ENCODE assay signal across 8 mouse cellular contexts in the genomic region with DNA sequence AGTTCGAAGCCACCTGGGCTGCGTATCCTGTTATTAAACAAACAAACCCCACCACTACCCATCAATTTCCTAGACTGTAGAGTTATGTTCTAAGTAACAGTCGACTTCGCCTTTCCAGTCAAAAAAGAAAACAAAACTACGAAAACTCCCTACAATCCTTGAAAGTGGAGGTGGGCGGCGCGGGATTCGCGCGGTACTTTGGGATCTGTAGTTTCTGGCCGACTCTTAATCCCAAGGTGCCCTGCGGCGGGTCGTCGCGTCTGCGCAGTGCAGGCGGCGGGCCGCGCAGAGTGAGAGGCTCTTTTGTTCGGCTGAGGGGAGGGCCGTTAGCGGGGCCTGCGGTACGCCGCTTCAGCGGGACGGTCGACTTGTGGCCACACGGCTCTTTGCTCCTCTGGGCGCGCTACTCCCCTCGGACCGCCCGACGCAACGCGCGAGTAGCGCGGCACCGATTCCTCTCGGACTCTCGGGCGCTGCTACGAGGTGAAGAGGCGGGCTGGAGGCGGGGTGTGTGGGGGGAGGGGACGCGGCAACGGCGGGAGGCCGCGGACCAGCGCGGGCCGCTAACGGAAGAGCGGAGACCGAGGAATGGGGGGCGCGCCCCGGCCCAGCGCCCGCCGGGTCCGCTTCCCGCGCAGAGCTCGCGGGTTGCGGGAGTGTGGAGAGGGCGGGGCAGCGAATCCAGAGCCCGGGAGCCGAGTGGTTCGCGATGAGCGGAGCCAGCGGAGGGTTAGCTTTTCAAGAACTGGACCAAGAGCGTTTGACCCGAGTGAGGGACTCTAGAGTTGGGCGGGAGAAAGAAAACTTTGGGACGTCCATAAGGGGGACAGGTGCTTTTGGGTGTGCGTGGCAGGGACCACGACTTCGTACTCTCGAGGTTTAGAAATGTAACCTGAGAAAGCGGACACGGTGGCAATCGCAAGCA. TPM values are rescaled to one million over a fixed set of nuclear protein-coding genes. Genes with fewer than 3 reads are reported as not detected.
DNase-seq lines count a peak whose midpoint lies in the region; ATAC-seq and TF ChIP-seq lines count a peak whose summit lies in the region.

Gene Cbx1 (plus strand): TSS at position 257 of the 925 bp plus-strand sequence.

- H3K4me3 ChIP-seq in embryonic facial prominence, embryonic 13.5 days, result peak within 1 kb of the TSS; percentile 92
- H3K4me3 ChIP-seq in heart, adult 2 months, result peak within 1 kb of the TSS; percentile 67
- H3K4me3 ChIP-seq in limb, embryonic 13.5 days, result peak within 1 kb of the TSS; percentile 90
- H3K4me3 ChIP-seq in midbrain, embryonic 16.5 days (ENCODE audit: low read depth, low read length), result peak within 1 kb of the TSS; percentile 98

- intact Hi-C loops in heart, adult 2 months (cut with DNase I), result loop anchor here (2.0 kb wide), 3 partner anchors 14 to 72 kb away; no protein-coding TSS in a partner anchor

- peaks cover 3% of the 10 kb centered on the region; the same call in 1 of the 2 replicates for H3K79me2 ChIP-seq in heart, adult 2 months (replicated peaks; ENCODE audit: control insufficient read depth, insufficient read depth, low read length)

- under 1% methylated on average over 92 of the region's 93 CpGs for WGBS in embryonic facial prominence, embryonic 13.5 days
- under 1% methylated on average over 91 of the region's 93 CpGs for whole genome bisulfite sequencing in heart, adult 2 months
- WGBS in limb, embryonic 13.5 days, result 1% methylated on average over 91 of the region's 93 CpGs
- 1% methylated on average over 85 of the region's 93 CpGs for WGBS in midbrain, embryonic 16.5 days

- H3K9ac ChIP-seq in embryonic facial prominence, embryonic 13.5 days, result peak within 1 kb of the TSS; percentile 95
- peak within 1 kb of the TSS; percentile 89 for H3K9ac ChIP-seq in heart, adult 2 months (ENCODE audit: low read depth, low read length)
- H3K9ac ChIP-seq in limb, embryonic 13.5 days, result peak within 1 kb of the TSS; percentile 91
- peak within 1 kb of the TSS; percentile 93 for H3K9ac ChIP-seq in midbrain, embryonic 16.5 days (ENCODE audit: low read depth, low read length)

- H3K27me3 ChIP-seq in embryonic facial prominence, embryonic 13.5 days, result no peaks in the 10 kb centered on the region
- H3K27me3 ChIP-seq in heart, adult 2 months (ENCODE audit: control insufficient read depth, insufficient read depth, low read length), result no peaks in the 10 kb centered on the region
- no peaks in the 10 kb centered on the region for H3K27me3 ChIP-seq in limb, embryonic 13.5 days
- H3K27me3 ChIP-seq in midbrain, embryonic 16.5 days (ENCODE audit: control insufficient read depth, insufficient read depth, low read depth, low read length), result no peaks in the 10 kb centered on the region

- peaks cover 32% of the 10 kb centered on the region for H3K4me1 ChIP-seq in embryonic facial prominence, embryonic 13.5 days
- peaks cover 8% of the 10 kb centered on the region for H3K4me1 ChIP-seq in heart, adult 2 months (ENCODE audit: control insufficient read depth, insufficient read depth, low read length)
- peaks cover 35% of the 10 kb centered on the region for H3K4me1 ChIP-seq in limb, embryonic 13.5 days
- H3K4me1 ChIP-seq in midbrain, embryonic 16.5 days (ENCODE audit: control insufficient read depth, insufficient read depth, low read length), result peaks cover 37% of the 10 kb centered on the region

- peak; percentile 92 for DNase-seq in 3134 (ENCODE audit: extremely low read depth, insufficient read length, low spot score)
- DNase-seq in adrenal gland, postnatal 36 days, result peak; percentile 94
- DNase-seq in heart, adult 2 months, result peak; percentile 94 to 95
- DNase-seq in kidney, adult 8-10 months, result peak; percentile 91 to 94
- DNase-seq in spleen, postnatal 10 days (ENCODE audit: low spot score in 2 of 2), result peak; percentile 90 to 92

- H3K36me3 ChIP-seq in embryonic facial prominence, embryonic 13.5 days, result no peaks in the 10 kb centered on the region; the same call in 1 of the 2 replicates
- peaks cover 15% of the 10 kb centered on the region for H3K36me3 ChIP-seq in heart, adult 2 months (ENCODE audit: control insufficient read depth, insufficient read depth, low read length)
- peaks cover 14% of the 10 kb centered on the region; the same call in 1 of the 2 replicates for H3K36me3 ChIP-seq in limb, embryonic 13.5 days
- H3K36me3 ChIP-seq in midbrain, embryonic 16.5 days (ENCODE audit: control insufficient read depth, insufficient read depth, low read length), result no peaks in the 10 kb centered on the region

- no peaks in the 10 kb centered on the region for H3K9me3 ChIP-seq in embryonic facial prominence, embryonic 13.5 days
- no peaks in the 10 kb centered on the region for H3K9me3 ChIP-seq in limb, embryonic 13.5 days
- H3K9me3 ChIP-seq in midbrain, embryonic 16.5 days (replicated peaks; ENCODE audit: control insufficient read depth, low read length, poor library complexity, severe bottlenecking), result no peaks in the 10 kb centered on the region

- no peak for TF ChIP-seq CTCF in heart, adult 2 months (IDR thresholded peaks at IDR 0.05)

- H3K4me2 ChIP-seq in embryonic facial prominence, embryonic 13.5 days, result peak within 1 kb of the TSS; percentile 94
- peak within 1 kb of the TSS; percentile 96 for H3K4me2 ChIP-seq in limb, embryonic 13.5 days (replicated peaks)
- H3K4me2 ChIP-seq in midbrain, embryonic 16.5 days (ENCODE audit: low read length), result peak within 1 kb of the TSS; percentile 94

- peak within 1 kb of the TSS; percentile 97 for H3K27ac ChIP-seq in embryonic facial prominence, embryonic 13.5 days
- H3K27ac ChIP-seq in heart, adult 2 months, result peak within 1 kb of the TSS; percentile 92
- peak within 1 kb of the TSS; percentile 96 for H3K27ac ChIP-seq in limb, embryonic 13.5 days
- H3K27ac ChIP-seq in midbrain, embryonic 16.5 days (ENCODE audit: low read length), result peak within 1 kb of the TSS; percentile 95

- no peak; the same call in 1 of the 2 replicates for TF ChIP-seq EP300 in heart, adult 2 months (IDR thresholded peaks at IDR 0.05; ENCODE audit: insufficient read depth, low read depth, low read length)

- TF ChIP-seq POLR2A in heart, adult 2 months (IDR thresholded peaks at IDR 0.05; ENCODE audit: insufficient read depth, low read depth, low read length), result peak; percentile 65; the same call in 1 of the 2 replicates

- ATAC-seq in embryonic facial prominence, embryonic 13.5 days (ENCODE audit: insufficient number of reproducible peaks, insufficient read depth, low FRiP score, low TSS enrichment, low read depth), result peak; percentile 95
- peak; percentile 97 for ATAC-seq in limb, embryonic 13.5 days (ENCODE audit: low FRiP score, low read depth)
- peak; percentile 98 for ATAC-seq in midbrain, embryonic 16.5 days

RNA-seq across cellular contexts. Expression of gene Cbx1, which starts in this region (rescaled TPM):
- total RNA-seq in adrenal gland, postnatal 36 days (2021), result 10 to 100 TPM; 77.2 to 78.2 TPM
- 164 and 170 TPM in 2 replicates for polyA plus RNA-seq in embryonic facial prominence, embryonic 13.5 days (2015; fragmentation: Nextera tagmentation; extraction: Ambion mirVana)
- 10 to 100 TPM; 34.8 to 36.9 TPM for total RNA-seq in heart, adult 2 months (2021)
- 8.4 and 11.1 TPM in 2 replicates for polyA plus RNA-seq in heart, adult 2 months (2012; rRNA removed)
- 158 and 163 TPM in 2 replicates for polyA plus RNA-seq in limb, embryonic 13.5 days (2015; fragmentation: Nextera tagmentation; extraction: Ambion mirVana)
- 56.2 and 66.3 TPM in 2 replicates for polyA plus RNA-seq in midbrain, embryonic 16.5 days (2015; fragmentation: Nextera tagmentation; extraction: Ambion mirVana)

Comparison
In these comparisons a context has a peak if more than half of its experiments do, and no peak if none do; other contexts are left out.
1. Peak in every context shown above with its lines: DNase-seq, ATAC-seq, H3K4me3 ChIP-seq and H3K27ac ChIP-seq.